Mouse (Mus musculus): Measurements from ENCODE around the gene Gdpd3.

Gene Gdpd3

DNA sequence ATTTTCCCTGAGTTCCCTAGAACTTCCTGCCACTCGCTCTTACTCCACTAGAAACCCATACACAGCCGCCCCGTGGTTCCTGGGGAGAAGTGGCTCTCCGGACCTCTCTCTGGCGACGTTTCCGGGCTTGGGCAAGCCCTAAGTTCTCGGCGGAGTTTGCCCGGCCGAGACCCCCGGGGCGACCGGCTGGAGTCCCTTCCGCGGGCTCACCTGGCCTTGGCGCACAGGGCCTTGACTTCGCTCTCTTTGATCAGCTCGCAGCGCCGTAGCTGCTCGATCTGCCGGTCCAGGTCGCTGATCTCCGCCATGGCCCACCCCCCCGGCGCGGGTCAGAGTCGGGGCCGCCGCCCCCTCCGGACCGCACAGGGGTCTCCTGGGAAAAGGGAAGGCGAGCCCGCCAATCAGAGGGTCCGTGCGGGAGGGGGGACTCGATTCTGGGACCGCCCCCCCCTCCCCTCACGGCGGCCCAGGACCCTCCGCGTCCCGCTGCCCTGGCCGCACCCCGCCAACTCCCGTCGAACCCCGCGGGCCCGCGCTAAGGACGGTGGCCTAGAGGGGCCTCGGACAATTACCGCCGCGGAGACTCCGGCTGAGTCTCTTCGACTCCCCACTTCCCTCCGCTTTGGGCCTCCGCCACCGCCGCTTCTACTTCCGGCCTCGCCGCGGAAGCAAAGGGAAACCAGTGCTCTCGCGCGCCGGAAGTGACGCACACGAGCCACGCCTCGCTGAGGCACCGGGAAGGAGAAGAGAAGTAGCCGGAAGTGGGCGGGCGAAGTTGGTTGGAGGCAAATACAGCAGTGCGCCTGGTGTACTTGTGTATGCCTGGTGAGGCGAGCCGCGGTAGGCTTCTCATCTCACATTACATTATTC is 26.0 kb downstream of the Gdpd3 start, which contains the start of gene Ppp4c:
TSS of gene Ppp4c (minus strand) at position 646 of the 870 bp plus-strand sequence.
- peak; percentile 96 for DNase-seq

DNA sequence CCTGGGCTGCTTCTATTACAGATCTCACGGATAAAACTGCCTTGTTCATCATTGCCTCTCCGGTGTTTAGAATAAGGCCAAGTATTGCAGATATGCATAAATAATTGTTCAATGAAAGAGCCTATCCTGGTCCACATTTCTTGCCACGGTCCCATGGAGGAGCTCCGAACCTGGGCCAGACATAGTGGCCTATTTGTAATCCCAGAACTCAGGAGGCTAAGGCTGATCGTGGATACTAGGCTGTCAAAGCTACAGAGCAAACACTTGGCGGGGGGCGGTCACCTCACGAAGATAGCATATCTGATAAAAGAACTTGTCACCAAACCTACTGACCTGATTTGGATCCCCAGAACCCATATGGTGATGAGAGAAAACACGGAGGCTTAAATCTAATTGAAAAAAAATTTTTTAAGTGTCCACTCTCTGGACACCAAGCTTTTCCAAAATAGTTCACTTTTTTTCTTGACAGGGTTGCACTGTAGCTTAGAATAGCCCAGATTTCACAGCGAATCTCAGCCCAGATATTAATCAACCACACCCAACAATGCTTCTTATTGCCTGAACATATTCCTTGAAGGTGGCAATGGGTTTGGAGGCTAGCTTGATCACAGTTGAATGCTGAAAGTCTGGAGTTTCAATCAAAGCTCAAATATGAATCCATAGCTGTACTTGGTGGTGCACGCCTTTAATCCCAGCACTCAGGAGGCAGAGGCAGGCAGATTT is 26.7 kb downstream of the Gdpd3 start:
- DNase-seq: no peak

DNA sequence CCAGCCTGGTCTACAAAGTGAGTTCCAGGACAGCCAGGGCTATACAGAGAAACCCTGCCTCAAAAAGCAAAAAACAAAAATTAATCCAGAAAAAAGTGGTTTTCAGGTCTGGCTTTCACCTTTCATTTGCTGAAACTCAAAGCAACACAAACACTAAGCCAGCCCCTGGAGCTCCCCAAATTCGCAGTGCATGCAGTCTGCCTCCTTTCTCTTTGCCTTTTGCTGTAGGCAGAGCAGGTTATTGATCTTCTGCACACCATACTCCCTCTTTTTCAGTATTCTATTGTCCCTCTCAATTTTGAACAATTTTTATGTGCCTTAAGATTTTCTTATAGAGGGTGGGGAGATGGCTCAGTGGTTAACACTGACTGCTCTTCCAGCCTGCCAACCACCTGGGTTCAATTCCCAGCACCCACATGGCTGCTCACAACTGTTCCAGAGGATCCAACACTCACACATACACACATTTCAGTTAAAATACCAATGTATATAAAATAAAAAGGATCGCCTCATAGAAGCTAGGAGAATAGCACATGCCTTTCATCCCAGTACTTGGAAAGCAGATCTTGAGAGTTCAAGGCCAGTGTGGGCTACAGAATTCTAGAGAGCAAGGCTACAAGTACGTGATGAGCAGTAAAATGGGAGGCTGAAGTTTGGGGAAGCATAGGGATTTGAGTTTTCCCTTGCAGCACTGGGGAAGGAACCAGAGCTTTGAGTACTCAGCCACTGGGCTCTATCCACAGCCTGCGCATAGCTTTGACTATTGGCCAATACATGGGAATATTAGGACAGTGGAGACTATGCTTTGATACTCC is 27.5 kb downstream of the Gdpd3 start:
- DNase-seq: no peak

DNA sequence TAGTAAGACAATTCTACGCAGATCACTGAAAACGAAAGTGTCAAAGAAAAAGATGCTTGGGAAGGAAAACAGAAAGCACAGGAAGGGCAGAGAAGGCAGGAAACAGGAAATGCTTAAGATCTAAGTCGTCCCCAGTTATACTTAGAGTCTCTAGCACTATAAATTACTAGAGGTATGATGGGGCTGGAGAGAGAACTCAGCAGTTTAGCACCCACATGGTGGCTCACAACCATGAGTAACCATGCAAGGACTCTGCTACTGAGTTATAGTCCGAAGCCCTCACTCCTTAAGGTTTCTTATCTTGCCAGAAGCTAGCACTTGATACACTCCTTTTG is 28.1 kb downstream of the Gdpd3 start:
- DNase-seq: no peak

DNA sequence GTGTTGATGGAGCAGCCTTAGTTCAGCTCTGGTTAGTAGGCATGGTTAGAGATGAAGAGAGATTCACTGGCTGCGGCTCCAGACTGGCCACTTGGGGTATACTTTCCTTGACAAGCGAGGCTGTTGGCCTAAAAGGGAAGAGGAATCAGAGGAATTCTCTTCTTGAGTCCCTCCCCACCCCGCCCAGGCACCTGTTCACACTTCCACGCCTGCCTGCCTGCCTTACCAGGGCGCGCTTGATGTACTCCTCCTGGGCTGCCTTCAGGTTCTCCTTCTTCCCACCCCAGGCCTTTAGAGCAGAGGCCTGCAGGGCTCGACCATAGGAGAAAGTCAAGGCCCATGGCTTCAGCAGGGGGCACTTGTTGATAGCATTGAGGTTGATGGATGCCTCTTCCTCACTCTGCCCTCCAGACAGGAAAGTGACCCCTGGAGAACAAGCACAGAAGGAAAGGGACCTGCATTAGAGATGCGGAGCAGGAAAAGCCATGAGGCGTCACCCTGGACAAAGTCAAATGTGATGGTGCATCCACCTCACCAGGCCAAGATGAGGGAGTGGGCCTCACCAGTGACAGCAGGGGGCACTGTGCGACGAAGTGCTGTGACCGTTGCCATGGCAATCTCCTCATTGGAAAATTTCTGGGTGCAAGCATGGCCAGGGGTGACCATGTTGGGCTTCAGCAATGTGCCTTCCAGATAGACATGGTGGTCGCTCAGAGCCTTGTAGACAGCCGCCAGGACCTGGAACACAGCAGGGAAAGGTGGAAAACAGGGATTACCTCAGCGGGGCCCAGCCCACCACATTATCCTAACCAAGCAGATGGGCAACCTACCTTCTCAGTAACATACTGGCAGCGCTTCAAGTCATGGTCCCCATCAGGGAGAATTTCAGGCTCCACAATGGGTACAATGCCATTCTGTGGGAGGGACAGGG is 29.5 kb downstream of the Gdpd3 start:
- DNase-seq: peak; percentile 63

DNA sequence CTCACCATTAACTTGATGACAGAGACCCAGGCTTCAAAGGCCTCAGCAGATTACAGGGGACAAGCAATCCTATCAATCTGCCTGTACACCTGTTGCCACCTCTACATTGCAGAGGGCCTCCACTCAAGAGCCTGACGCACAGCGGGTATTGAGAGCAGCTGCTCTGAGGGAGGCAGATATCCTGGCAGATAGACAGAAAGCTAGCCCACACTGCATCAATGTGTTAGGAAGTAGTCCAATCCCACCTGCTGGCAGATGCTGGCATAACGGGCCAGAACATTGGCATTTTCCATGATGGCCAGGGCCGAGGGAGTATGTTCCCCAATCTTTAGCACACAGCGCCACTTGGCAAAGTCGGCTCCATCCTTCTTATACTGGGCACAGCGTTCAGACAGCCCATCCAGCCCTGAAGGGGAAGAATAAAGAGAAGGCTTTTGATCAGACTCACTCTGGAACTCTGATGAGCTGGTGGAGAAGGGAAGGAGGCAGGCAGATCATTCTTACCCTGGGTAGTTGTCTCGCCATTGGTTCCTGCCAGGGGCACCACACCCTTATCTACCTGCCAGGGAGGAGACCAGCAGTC is 30.3 kb downstream of the Gdpd3 start:
- peak; percentile 76 for DNase-seq

DNA sequence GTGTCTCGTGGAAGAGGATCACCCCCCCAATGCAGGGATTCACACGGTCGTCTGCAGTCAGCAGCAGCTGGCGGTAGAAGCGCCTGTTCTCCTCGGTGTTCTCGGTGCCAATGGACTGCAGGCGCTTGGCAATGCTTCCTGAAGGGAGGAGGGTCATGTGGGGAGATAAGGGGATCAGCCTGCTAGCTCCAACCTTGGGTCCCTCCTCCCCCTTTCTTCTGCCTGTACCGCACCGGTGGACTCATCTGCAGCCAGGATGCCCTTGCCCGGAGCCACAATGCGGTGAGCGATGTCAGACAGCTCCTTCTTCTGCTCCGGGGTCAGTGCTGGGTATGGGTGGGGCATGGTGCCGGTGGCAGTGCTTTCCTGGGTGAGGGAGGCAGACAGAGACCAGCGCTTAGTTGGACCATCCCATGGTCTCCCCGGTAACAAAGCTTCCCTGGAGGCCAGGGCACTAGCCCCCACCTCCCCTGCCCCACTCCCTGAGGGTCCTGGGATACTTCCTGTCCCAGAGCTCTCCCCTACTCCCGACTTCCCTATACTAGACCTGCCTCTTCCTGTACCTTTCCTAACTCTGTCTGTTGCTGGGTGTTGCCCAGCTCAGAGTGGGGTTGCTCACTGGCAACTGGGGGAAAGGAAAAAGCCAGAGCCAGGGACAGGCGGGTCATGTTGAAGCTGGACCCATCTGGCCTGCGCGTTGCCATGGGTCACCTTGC is 31.4 kb downstream of the Gdpd3 start, which contains the start of gene Fam57b:
TSS of gene Fam57b (plus strand) at position 258 of the 716 bp plus-strand sequence.
- peak; percentile 82 for DNase-seq

DNA sequence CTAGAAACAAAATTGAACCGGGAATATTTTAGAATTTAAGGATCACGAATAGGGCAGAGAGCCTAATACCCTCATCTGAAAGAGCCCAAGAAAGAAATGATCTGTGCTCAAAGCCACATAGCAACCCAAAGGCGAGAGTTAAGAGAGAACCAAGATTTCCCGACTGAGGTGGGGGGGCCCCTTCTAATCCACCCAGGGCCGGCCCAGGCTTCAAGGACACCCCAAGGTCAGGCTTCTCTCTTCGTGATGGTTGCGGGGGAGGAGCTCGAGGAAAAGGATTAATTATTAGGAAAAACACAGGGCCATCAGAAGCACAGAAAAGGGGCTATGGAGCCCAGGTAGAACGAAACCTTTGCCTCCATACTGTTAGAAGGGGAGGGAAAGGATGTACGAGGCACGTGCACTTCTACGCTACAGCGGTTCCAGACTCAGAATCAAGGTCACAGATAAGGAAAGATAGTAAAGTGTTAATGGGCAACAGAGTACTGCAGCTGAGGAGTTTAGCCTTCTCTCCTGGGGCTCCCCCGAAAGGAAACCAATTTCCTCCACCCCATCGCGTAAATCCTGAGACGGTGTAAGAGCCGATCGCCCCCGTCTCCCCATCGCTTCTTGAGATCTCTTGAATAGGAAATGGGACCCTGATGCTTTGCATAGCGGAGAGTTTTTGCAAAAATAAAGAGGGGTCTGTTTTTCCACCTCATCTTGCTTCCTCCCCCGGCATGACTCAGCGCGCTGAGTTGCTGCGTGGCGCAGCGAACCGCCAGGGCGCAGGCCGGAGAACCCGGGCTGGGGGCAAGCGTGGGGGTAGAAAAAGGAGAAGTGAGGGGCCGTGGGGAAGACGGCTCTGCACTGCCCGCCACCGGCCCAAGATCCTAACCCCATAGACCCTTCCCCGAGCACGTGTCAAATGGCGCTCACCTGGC is 32.3 kb downstream of the Gdpd3 start:
- no peak for DNase-seq

DNA sequence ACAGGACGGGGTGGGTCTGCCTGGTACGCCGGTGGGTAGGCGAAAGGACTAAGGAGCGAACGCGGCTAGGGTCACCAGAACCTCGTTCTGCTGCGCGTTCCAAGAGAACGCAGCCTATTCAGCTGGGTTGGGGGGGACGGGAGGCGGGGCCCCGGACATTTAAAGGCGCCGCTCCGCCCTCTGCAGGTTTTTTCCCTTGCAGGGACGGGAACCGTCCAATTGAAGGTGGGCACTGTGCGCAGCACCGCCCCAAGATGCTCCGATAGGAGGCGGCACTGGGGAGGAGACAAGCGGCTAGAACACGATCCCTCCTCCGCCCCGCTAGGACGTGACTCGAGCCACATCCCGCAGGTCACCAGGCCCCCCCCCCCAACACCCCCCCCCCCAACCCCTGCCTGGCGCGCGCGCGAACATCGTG is 32.9 kb downstream of the Gdpd3 start:
- DNase-seq: peak; percentile 99

DNA sequence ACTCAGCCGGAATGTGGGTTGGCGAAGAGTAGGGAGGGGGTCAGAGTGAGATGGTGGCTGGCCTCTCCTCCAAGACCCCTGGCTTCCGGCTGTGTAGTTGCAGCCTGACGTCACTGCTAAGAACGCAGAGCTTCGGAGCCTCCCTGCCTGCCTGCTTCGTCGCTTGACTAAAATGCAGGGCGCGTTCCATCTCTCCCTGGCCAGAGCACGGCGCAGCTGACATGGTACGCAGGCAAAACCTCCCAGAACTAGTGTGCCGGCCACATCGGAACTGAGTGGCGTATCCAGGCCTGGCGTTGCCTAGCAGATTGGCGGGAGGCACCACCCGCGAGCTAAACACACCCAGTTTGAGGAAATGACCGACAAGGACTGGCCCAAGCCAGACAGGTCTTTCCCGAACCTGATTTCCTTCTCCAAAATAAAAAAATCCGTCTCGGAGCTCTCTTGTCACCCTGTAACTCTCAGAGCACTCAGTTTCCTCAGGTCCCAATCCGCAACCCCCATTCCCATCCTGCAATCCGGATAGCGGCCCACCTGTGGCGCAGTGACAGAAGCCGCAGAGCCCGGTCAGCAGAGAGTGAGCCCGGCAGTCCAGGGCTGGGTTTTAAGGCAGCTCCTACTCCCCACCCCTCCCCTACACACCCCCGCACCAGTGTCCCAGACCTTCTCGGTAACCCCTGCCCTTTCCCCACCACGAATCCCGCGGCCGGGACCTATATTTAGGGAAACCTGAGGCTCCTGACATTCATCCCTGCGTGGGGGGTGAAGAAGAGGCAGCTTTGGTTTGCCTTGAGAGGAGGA is 33.5 kb downstream of the Gdpd3 start:
- peak; percentile 85 for DNase-seq

DNA sequence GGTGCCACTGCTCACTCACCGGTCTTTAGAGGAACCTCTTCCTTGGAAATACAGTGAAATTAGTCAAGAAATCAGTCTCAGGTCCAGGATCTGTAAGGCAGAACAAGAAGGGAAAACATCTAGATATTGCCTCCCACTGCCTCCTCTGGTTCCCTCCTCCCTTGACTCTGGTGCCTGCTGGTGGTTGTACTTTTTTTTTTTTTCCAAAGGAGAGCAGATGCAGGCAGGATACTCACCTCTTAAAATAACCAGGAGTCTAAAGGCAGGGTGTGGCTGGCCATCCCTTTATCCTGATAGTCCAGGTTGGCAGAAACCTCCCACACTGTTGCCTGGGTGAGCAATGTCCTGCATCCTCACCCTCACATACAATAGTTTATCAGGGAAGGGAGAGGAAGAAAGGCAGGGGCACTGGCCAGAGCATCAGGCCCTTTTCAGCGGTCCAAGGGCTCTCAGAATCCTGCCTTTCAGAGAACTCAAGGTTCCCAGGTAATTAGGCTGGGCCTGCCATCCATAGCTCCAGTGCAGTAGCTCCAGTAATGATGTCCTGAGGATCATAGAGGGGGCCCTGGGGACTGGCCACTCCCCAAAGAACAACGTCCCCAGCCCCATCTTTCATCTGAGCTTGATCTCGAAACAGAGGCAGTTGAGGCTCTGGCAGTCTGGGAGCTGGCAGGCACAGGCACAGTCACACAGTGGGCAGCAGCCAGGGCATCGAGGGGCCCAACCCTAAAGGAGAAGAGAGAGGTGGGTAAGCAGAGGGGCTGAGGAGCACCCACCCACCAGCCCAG is 34.3 kb downstream of the Gdpd3 start:
- DNase-seq: peak; percentile 70

DNA sequence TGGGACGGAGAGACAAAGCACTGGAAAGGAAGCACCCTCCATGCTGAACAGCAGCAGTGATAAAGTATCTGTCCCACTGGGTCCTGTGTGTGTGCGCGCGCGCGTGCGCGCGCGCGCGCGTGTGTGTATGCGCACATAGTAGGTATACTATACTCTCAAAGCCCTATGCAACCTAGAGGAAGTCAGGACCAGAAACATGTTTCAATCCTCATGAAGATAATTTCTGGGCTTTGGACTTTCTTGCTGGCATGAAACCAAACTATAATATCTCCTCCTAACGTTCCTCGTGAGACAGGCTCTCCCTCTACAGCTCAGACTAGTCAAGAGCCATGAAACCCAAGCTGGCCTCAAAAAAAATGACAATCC is 34.9 kb downstream of the Gdpd3 start:
- DNase-seq: no peak

DNA sequence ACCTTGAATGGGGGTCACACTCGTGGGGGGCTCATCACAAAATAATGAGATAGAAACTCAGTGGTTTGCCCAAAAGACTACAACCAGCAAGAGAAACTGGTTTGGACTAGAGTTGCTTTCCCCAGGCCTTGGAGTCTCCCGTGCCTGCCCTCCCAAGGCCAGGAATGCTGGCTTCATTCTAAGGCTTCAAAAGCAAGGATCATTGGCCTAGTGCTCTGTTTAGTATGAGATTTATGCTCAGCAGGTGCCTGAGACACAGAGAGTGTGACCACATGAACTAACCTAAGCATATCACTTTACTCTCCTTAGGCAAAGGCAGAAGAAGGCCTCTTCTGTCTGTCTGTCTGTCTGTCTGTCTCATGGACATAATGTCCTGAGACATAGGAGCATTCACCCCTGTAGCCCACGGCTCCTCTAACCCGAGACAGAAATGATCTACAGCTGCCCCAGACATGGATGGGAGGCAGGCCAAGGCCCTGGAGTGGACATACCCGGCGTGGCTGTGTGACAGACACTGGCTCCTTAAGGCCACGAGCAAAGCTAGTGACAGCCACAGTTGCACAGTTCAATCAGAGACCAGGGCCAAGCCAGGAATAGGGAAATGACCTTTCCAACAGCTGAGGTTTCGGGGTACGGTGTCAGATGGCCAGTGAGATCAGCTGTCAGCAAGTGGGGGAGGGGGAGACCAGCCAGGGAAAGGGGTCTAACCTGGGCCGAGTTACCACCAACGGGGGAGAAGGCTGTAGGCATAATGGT is 36.2 kb downstream of the Gdpd3 start:
- DNase-seq: no peak

DNA sequence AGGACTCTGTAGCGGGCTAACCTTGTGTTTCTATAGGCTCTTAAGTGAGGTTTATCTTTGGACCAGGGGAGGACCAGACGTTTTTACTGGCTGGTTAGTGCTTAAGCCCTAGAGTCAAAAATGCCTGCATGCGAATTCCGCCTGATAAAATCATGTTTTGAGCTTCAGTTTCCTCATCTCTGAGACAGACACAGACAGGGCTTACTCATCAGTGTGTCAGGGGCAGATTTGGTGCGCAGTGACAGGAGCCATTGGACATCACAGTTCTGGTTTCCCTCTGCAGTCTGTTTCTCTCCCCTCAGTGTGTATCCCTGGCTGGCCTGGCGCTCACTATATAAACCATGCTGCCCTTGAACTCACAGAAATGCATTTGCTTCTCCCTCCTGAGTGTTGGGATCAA is 37.0 kb downstream of the Gdpd3 start:
- DNase-seq: no peak

DNA sequence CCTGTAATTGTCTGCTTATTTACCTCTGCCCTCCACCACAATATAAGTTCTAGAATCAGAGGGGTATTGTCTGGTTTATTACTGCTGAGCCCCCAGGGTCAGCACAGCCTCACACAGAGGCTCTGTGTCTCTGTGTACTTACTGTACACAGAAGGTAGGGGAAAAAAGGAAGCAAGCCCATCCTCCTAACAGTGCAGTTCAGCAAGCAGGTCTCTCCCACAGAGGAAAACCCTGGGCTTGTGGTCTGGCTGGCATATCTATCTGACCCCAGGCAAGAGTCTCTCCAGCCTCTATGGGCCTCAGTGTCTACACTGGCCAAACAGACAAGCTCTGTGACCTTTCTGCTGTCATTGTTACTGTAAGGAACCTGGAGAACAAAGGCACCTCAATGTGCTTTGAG is 37.6 kb downstream of the Gdpd3 start:
- DNase-seq: no peak

DNA sequence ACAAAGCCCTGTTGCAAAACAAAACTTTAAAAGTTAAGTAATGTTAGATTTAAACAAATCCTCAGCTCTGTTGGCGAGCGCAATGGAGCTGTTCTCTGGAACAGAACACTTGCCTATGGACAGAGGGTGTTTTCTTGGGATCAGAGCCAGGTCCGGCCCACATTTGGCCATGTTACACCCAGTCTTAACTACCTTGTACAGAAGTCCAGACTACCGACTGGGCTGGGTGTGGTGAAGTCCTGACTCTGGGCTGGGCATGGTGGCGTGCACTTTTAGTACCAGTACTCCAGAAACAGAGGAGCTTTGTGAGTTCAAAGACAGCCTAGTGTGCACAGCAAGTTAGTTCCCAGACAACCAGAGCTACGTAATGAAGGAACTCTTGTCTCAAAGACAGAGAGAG is 40.8 kb downstream of the Gdpd3 start:
- no peak for DNase-seq

DNA sequence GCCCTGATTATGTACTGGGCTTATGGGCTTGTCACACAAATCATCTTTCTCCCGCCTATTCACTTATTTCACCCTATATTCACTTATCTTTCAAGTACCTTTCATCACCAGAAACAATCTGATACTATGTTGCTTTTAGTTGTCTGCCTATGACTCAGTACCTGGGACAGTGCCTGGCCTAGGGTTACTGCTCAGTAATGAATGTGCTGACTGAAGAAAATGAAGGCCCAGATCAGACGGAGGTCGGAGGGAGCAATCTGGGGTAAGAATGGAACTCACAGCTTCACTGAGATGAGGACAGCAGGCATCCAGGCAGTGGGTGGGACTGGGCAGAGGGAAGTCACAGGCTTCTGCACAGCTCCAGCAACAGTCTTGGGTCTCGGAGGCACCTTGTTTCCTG is 41.3 kb downstream of the Gdpd3 start:
- DNase-seq: no peak
